Mouse (Mus musculus) G1E (cell line): Measurements from ENCODE around the gene Xrcc5.

Experiments used
- CTCF ChIP-seq: IDR thresholded peaks from 2 replicates; pipeline ENCODE4 v1.5.1; 2012; ENCODE audit warnings: low read depth, low read length, inconsistent platforms, mixed read lengths
- POLR2AphosphoS5 ChIP-seq: IDR thresholded peaks from 2 replicates; pipeline ENCODE4 v1.6.1; 2012; ENCODE audit warnings: low read depth, low read length, inconsistent platforms; ENCODE audit not compliant: insufficient replicate concordance

- TF ChIP-seq CTCF (no peak), POLR2AphosphoS5 (no peak)
Observed at GRCm38 (mm10) chr1:72373648-72374047, 66.4 kb downstream of the Xrcc5 start.
